Mouse (Mus musculus): ENCODE measurements around the gene Csf2rb2. TPM values are rescaled to one million over a fixed set of nuclear protein-coding genes. Genes with fewer than 3 reads are reported as not detected.
"Not testable (repeated sequence)": the region's sequence is repeated elsewhere in the genome, so short reads cannot be mapped to it uniquely, and the experiment has no call there.

Csf2rb2 gene
- total RNA-seq, 2 experiments from 2014 or later, result 0.82 to 1.2 TPM

- DNase-seq (ENCODE audit: low spot score), result not testable (repeated sequence)
Measured at GRCm38 (mm10) chr15:78318338-78319171, 13.0 kb upstream of the Csf2rb2 start.

DNA sequence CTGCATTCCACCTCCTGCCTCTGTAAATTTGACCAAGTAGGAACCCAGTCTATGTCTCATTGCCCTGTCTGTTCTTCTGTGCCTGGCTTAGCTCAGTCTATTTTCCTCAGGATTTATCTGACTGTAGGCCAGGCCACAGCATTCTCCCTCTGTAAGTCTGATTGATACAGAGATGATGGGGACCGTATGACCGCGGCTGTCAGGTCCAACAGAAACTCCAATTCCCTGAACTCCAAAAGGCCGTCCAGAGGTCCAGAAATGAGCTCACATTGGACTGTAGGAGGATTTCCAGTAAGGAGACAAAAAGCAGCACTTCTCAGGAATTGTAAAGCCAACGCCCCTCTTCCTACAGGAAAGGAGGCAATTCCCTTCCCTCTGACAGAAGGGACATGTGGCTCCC lies 8.1 kb upstream of the Csf2rb2 start:
- not testable (repeated sequence) for DNase-seq (ENCODE audit: low spot score)

DNA sequence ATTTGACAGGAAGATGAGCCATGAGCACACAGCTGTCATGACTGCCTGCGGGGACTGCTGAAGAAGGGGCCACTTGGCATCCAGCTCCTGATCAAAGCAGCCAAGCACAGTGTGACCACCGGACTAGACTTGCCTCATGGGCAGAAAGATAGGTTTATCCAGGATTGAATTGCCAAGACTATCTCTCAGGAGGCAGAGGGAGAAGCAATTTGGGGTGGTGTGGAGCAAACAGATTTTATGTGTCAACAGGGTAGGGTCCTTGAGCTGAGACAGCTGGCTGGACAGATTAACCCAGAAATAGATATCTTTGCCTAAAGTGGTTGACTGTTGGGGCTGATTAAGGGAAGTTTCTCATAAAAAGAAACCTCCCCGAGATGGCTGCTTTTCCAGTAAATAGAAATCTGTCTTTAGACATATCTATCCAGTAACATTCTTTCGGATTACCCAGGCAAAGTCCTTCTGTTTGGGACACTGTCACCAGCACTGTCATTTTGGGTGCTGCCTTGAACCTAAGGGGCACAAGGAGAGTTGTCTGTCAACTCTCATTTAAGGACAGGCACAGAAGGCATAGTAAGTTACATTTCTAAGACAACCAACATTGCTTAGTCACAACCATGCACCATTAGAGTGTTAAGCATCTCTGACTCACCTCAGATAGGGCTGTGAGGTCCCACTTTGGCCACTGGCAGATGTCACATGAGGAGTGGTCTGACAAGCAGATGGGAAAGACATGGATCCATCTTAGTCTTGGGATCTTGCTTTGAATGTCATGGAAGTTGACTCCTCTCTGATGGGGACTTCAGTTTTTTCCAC lies 7.1 kb upstream of the Csf2rb2 start:
- DNase-seq (ENCODE audit: low spot score), result not testable (repeated sequence)

DNA sequence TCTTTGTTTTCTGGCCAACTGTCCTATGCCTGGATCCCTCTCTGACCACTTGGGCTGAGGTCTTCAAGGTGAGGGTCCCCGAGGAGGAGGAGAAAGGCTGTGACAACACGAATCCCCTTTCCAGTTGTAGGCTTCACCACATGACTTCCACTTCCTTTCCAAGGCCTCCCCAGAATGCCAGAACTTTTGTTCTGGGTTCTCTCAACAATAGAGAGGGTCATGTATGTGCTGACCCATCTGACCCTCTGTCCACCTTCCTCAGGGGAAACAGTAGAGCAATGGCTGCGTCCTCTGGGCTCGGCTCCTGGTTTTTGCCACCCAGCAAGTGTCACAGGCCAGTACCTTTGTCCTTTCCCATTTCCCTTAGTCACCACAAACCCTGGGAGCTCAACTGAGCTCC lies 5.5 kb upstream of the Csf2rb2 start:
- no peak for DNase-seq (ENCODE audit: low spot score)

GRCm38 (mm10) chr15:78309865-78310264 lies 4.3 kb upstream of the Csf2rb2 start:
- no peak for DNase-seq (ENCODE audit: low spot score)

DNA sequence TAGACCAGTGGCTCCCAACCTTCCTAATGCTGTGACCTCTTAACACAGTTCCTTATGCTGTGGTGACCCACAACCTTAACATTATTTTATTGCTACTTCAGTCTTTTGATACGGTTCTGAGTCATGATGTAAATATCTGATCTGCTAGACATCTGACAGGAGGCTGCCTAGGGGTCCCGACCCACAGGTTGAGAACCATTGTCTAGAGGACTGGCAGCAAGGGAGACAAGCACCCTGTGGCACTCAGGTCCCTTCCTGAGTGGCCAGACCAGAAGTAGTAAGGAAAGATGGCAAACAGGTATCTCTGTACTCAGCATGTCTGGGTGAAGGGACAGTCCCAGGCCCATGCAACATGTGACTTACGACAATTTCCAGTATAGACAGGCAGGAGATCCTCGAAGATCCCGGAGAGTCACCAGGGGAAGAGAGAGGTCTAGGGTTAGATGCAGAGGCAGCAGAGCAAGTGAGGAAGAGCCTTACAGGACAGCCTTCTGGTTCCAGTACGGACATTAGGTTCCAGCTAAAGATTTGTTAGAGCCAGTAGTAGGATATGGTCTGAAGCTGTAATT lies 1.8 kb downstream of the Csf2rb2 start:
- no peak for DNase-seq (ENCODE audit: low spot score)

DNA sequence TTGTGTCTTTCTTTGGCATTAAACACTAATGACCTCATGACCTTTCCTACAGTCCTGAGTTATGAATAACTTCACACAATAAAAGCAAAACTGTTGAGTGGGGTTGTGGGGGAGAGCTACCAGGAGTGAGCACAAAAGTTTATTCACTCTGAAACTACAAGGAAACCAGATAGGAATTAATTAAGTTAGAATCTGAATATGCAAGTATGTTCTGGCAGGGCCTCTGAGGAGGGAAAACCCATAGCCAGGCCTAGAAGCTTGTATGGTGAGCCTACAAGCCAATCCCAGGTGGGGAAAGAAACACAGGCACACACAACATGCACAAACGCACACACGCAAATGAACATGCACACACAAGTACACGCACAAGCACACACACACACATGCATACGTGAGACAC lies 2.8 kb downstream of the Csf2rb2 start:
- DNase-seq (ENCODE audit: low spot score), result no peak

DNA sequence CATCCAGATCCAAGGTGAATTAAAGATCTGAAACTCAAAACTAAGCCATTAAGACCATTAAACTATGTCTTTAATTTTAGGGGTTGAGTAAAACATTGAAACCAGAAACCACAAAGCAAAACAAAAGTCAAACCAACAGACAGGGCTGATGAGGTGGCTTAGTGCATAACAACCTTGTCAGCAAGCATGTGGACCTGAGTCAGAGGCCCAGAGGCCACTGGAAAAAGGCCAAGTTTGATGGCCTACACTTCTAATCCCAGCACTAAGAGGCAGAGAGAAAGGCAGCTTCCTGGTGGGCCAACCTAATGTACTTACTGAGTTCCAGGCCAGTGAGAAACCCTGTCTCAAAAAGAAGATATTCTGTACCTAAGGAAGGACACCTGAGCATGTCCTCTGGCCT lies 4.7 kb downstream of the Csf2rb2 start:
- no peak for DNase-seq (ENCODE audit: low spot score)

DNA sequence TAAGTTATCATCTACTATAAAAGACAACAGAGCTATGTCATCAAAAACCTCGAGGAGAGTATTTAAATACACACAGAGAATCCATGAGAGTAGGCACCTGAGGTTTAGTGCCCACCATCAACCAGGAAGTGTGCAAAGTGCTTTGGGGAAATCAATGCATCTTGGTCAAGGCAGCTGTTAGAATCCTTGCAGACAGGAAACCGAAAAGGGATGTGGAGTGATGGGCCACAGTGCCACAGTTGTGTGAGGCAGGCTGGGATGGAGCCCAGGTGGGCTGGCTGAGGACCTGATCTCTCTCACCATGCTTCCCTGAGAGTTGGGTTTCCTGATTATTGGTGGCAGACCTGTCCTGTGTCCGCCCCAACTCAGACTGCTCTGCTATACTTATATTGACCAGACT lies 5.9 kb downstream of the Csf2rb2 start:
- DNase-seq (ENCODE audit: low spot score), result no peak

- DNase-seq (ENCODE audit: low spot score), result no peak
Measured at GRCm38 (mm10) chr15:78298558-78298957, 7.0 kb downstream of the Csf2rb2 start.

DNA sequence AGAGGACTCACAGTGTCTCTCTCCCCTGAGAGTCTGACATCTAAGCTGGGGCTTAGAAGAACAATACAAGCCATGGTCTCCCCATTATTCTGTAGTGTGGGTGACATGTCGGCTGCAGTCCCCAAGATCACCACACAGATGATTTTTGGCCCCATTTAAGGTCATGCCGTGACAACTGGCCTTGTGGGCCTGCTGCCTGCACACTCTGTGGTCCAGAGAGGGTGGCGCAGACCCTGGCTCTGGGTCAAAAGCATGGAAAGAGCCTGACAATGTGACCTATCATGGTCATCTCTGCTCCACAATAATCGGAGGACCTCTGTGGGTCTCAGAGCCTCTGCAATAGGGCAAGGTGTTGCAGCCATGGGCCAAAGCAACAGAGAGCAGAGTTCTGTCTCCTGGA lies 11.8 kb downstream of the Csf2rb2 start:
- DNase-seq (ENCODE audit: low spot score), result no peak

- DNase-seq (ENCODE audit: low spot score), result not testable (repeated sequence)
Measured at GRCm38 (mm10) chr15:78293228-78293627, 12.3 kb downstream of the Csf2rb2 start.

- not testable (repeated sequence) for DNase-seq (ENCODE audit: low spot score)
Measured at GRCm38 (mm10) chr15:78289775-78290174, 15.7 kb downstream of the Csf2rb2 start.

DNA sequence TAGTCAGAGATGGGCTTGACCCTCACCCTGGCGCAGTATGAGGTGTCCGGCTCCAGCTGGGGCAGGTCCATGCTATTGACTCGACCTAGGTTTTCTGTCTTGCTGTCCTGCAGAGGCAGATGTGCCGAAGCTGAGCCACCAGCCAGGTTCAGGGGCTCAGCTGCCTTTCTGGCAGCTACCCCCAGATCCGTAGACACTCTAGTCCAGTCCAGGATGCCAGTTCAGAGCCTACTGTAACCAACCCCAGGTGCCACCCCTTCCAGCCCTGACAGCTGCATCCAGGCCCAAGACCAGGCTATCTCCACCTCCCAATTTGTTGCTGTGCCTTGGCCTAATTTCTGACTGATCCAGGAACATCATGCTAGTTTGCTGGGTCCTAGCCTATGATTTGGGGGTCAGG lies 17.6 kb downstream of the Csf2rb2 start:
- DNase-seq (ENCODE audit: low spot score), result no peak

- no peak for DNase-seq (ENCODE audit: low spot score)
Measured at GRCm38 (mm10) chr15:78278308-78278707, 27.2 kb downstream of the Csf2rb2 start.

DNA sequence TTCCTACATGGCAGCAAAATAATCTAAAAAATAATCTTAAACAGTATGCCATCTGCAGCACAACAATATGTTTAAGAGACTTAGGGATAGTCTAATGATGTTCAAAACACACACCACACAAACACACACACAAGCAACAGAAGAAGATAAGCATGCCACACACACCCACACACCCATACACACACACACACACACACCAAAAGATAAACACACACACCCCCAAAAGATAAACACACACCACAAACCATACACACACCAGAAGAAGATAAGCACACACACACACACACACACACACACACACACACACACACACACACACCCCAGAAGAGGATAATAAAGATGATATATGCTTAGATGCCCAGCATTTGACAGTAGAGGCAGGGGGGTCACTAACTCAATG lies 34.3 kb downstream of the Csf2rb2 start:
- DNase-seq (ENCODE audit: low spot score), result no peak

DNA sequence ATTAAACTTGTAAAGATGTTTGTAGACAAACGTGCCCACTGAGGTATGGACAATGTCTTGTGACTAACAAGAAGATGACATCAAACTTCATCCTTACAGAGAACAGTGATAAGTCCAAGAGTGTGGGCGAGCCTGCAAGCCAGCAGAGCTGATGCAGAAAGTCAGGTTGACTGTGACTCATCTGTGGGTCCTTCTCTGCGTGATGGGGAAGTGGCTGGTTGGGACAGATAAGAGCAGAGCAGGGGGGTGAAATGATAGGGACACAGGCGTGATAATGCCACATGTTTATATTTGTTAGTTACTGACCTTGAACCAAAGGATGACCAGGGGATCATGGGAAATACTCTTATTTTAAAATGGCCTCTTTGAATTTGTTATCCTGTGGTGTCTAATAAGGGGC lies 37.7 kb downstream of the Csf2rb2 start:
- DNase-seq (ENCODE audit: low spot score), result no peak

DNA sequence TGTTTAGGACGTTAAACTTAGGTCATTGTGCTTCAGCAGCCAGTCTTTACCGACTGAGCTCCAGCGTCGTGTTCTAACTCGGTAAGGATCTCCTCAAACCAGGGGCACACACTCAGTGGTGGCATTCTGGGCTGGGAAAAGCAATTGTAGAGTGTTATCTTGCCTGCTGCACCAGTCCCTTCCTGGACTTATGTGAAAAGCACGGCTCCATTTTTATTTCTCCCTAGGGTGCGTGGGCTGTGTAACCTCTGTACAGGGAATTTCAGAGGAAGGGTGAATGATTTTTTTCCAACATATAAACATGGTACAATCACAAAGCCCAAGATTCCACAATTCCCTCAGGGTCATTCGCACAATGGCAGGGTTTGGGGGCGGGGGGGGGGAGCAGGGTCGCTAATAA lies 38.1 kb downstream of the Csf2rb2 start:
- no peak for DNase-seq (ENCODE audit: low spot score)

DNA sequence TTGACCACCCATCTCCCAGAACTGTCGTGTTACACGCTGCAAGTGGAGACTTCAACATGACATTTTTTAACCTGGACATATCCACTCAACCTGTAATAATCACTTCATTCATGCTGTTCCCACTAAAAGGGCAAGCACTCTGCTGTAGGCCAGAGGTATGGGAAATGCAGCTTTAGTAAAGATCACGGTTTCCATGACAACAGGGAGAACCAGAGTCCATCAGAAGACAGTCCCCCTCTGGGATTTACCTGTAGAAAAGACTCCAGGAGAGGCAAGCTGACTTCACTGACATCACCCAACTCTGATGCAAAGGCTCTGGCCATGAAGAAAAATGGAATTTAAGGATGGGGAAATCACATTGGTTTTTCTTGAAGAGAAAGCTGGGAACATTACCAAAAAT lies 42.2 kb downstream of the Csf2rb2 start:
- no peak for DNase-seq (ENCODE audit: low spot score)

- no peak for DNase-seq (ENCODE audit: low spot score)
Measured at GRCm38 (mm10) chr15:78260668-78261333, 44.7 kb downstream of the Csf2rb2 start.

GRCm38 (mm10) chr15:78258246-78258865 lies 47.2 kb downstream of the Csf2rb2 start:
- no peak for DNase-seq (ENCODE audit: low spot score)
